Mouse (Mus musculus) frontal cortex, adult 2 months (tissue): ENCODE measurements around the gene Stx1b. TPM values are rescaled to one million over a fixed set of nuclear protein-coding genes. Genes with fewer than 3 reads are reported as not detected.
"Not testable (repeated sequence)": the region's sequence is repeated elsewhere in the genome, so short reads cannot be mapped to it uniquely, and the experiment has no call there.

Experiments
- DNase-seq, 2 experiments: peaks; one replicate each; pipeline ENCODE4 v3.0.0; 2022; ENCODE audit warnings: low spot score in 1 of 2; ENCODE audit errors: extremely low spot score in 1 of 2
- polyA plus RNA-seq: library from polyadenylated mRNA; depleted of rRNA; stranded (reverse); fragments of >200 nt; gene quantifications from 2 replicates; pipeline ENCODE4 v1.2.3, GENCODE M21; 2012; rRNA removed

Stx1b gene
- 374 and 443 TPM in 2 replicates for polyA plus RNA-seq

DNA sequence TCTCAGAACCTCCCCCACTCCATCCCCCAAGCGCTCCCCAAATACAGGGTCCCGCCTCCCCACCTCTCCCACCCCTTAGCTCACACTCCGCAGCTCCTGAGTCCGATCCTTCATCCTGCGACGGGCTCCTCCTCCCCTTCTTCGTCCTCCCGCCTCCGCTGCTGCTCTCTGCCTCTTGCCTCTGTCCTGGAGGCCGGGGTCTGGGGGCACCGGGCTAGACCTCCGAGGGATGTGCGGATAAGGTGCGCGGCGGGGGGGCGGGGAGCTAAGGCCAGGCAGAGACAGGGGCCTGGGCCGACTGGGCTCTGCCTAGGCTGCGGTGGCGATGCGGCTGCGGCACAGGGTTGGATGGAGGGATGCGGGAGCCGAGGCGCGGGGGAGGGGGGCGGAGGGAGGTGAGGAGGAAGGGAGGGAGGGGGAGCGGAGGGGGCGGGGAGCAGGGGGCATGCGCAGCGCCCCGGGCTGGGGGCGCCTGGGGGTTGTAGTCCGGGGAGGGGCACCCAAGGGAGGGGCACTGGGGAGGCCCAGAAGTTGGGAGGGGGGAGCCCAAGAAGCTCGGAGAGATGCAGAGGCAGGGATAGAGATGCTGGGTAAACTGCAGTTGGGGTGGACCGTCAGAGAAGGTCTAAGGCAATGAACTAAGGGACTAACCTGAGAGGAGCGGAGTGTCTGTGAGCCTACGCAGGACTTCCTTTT lies at the start of gene Stx1b, which contains the start of gene Stx4a:
Stx1b (minus strand) TSS at position 374 of the 696 bp plus-strand sequence.
Stx4a (plus strand) TSS at position 119 of the 696 bp plus-strand sequence.
- DNase-seq, result peak in 1 of 2 experiments; percentile 67

DNA sequence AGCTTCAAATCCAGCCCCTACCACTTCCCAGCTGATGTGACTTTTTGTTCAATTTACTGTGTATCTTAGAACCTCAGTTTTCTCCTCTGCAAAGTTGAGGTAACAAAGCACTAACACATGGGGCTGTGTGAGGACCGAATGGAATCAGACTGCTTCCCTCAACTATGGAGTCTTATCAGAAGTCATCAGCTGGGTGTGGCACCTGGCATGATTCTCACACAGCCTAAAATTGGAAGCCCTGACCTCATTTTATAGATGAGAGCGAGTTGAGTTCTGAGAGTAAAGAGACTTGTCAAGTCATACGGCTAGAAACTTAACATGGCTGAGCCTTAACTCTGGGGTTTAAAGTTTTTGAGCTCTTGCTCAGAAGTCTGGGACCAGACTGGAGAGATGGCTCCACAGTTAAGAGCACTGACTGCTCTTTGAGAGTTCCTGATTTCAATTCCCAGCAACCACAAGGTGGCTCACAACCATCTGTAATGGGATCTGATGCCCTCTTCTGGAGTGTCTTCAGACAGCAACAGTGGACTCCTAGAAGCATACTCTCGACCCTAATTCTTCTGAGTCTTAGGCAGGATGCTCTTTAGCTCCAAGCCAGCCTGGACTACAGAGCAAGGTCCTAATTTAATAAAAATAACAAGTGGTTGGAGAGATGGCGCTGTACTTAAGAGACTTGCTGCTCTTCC lies 45.9 kb upstream of the Stx1b start:
- no peak for DNase-seq

DNA sequence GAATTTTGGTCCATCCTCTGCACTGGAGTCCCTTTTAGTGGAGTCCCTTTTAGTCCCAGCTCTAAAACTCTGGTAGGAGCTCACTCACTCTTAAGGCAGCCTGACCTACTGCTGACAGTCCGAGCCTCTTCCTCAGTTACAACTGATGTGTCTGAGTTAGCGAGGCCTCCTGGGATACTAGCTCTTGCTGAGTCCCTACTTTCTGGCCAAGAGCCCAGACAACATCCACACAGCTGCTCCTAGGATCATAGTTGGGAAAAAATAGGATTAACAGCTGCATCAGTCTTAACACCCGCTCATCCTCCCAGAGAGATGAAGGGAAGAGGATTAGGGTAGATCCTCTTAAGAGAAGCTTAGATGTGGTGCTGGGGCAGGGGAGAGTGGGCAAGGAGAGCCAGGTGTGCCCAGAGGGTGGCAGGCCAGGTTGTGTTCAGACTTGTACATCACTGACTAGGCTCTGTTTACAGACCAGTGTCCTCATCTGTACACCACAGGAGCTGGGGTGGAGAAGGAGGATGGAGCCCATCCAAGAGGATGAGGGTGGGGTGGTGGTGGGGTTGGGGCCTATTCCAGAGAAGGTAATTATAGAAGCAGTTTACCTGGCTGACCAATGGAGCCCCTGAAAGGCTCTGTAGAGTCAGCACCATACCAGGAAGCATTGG lies 44.9 kb upstream of the Stx1b start:
- DNase-seq, result peak in 1 of 2 experiments; percentile 58

DNA sequence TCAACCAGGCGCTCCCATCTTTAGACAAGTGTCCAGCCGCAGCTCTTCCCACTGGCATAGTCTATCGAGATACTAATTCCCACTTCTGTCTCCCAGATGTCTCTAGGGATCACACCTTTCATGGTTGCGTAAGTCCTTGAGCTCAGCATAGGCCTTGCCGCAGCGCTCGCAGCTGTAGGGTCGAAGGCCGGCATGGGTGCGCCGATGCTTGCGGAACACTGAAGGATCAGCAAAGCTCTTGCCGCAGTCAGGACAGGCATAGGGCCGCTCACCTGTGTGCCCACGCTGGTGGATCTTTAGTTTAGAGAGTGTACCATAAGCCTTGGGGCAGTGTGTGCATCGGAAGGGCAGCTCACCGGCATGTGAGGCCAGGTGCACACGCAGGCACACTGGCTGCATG lies 43.3 kb upstream of the Stx1b start:
- DNase-seq, result no peak

DNA sequence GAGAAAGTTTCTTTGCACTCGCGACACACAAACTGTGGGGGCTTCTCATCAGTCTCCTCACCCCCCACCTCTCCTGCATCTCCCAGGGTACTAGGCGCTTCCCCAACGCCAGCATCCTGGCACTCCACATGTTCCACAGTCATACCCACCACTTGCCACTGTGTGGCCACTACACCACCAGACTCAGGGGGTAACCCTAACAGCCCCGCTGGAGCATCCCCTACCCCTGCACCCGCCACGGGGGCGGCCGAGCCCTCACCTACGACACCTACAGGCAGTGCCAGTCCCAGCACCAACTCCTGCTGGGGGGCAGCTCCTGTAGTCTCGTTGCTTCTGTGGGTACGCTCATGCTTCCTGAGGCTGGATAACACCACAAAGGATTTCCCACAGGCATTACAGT lies 42.1 kb upstream of the Stx1b start:
- DNase-seq, result no peak

DNA sequence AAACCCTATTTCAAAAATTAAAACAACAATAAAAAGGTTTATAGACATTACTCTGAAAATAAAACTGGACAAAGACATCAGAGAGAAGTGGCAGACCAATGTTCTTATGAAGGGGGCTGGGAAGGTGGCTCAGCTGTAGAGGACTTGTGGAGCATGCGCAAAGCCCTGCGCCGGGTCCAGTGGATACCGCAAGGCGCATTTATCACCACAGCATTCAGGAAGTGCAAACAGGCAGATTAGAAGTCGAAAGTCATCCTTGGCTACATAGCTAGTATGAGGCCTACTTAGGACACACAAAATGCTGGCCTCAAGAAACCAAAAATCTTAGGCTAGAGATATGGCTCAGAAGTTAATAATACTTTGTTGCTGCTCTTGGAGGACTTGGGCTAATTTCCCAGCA lies 33.9 kb upstream of the Stx1b start:
- DNase-seq, result no peak

DNA sequence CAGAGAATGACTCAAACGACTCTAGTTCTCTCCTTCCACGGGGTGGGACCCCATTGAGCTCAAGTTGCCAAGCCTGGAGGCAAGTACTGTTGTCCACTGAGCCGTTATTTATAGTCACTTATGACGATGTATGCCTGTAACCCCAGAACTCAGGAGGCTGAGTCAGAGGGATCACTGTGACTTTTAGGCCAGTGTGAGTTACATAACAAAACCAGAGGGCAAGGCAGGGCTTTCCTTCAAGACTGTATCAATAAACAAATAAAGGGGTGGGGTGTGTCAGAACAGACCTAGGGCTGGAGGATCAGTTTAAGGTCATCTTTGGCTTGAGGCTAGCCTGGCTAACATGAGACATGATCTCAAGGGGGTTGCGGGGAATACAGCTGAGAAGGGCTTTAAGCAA lies 26.6 kb upstream of the Stx1b start:
- DNase-seq, result no peak

DNA sequence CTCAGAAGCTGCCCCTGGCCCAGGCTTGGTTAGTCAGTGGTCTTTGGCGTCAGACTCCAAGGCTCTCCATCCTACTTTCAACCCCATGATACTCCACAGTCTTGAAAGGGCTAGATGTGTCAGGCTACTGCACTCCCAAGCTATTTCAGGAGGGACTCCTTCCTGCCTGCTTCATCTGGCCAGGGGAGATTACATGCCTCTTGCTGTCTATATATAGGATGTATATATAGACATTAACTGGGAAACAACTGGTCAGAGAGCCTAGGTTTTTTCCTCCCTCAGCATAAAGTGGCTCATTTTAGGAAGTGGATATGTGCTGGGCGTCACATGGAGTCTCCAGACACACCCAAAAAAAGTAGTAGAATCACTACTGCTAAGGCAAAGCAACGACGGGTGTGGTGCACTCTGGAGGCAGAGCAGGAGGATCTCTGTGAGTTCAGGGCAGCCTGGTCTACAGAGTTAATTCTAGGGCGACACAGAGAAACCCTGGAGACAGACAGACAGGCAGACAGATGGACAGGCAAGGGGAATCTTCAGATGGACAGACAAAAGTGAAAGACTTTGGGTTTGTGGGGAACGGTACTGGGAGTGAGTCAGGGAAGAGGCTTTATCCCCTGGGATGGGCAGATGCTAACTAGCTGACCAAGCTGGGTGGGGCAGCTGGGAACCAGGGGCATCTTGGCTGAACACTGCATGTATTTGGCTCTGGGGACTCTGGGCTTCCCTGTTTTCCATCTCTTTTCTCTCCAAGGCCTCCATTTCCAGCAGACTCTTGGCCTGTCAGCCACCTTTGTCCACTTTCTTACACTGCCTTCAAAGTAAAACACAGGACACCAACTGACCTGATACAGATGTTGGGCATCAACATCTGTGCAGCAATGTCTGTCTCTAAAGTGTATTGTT lies 25.9 kb upstream of the Stx1b start:
- DNase-seq, result no peak

DNA sequence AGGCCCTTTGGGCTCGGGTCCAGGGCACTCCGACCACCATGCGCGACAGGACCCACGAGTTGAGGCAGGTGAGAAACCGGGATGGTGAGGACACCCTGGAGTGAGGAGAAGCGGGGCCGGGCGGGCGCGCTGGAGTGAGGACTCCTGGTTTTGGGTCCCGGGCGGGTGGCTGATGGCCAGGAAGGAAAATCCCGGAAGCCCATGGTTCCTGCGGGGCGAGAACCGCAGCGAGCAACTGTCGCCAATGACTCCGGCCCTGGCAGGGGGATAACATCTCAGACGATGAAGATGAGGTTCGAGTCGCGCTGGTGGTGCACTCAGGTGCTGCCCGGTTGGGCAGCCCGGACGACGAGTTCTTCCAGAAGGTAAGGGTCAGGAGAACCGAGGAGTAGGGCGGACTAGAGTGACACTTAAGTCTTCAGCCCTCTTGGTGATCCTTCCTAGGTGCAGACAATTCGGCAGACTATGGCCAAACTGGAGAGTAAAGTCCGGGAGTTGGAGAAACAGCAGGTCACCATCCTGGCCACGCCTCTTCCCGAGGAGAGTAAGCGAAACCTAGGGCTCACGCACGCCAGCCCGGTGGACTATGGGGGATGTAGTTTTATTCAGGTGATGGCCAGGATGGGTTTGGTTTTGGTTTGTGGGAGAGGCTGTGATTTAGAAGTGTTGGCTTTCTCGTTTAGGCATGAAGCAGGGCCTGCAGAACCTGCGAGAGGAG lies 17.8 kb upstream of the Stx1b start:
- DNase-seq, result peak; percentile 40 to 83

DNA sequence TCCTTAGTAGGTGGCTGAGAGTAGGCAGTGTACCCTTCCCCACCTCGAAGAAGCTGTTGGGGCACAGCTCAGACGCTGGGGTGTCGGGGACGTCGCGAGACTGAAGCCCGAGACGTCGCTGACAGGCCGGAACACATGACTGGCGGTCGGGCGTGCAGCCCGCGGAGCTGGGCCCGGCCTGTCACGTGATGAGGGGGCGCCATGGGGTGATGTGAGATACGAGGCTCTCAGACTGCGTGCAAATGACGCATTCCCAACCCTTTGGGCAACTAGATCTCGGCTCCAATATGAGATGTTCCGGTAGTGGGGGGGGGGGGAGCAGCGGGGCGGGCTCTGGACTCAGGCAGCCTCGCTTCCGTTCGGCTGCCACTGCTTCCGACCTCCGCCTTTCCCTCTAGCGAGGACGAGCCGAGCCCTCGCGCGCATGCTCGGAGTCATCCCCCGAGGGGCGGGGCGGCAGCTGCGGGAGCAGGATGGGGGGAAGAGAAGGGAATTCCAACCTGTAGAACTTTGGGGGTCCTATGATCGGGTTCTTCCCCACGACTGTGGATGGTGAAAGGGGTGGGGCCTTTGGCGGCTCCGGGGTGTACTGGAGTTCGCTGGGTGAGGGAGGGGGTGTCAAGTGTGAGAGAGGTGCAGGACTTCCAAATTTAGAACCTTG lies 17.1 kb upstream of the Stx1b start:
- DNase-seq, result peak; percentile 96 to 98

DNA sequence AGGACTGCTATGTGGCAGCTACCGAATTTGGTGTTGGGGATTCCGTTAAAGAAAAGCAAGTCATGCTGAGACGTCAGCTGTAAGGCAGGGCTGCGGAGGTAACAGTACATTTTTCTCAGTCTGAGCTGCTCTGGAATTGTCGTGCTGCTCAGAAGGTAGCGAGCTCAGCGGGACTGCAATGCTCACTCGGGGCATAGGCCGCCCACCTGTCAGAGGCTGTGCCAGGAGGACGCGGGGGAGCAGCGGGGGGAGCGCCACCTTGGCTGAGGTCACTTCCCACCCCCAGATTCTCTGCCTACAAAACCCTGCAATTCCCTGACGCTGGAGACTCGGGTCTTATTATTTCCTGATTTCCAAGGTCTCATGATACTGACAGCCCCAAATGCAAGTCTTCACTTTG lies 16.5 kb upstream of the Stx1b start:
- DNase-seq, result peak; percentile 78 to 85

DNA sequence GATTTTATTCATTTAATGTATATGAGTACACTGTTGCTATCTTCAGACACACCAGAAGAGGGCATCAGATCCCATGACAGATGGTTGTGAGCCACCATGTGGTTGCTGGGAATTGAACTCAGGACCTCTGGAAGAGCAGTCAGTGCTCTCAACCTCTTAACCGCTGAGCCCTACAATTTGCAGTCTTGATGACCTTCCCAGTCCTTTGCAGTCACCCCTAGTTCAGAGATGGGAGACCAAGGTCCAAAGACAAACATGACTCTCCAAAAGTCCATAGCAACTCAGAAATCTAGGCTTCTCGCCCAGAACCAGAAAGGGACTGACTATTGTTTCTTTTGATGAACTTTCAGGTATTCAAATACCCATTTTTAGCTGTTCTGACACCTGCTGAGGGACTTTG lies 15.7 kb upstream of the Stx1b start:
- not testable (repeated sequence) for DNase-seq

DNA sequence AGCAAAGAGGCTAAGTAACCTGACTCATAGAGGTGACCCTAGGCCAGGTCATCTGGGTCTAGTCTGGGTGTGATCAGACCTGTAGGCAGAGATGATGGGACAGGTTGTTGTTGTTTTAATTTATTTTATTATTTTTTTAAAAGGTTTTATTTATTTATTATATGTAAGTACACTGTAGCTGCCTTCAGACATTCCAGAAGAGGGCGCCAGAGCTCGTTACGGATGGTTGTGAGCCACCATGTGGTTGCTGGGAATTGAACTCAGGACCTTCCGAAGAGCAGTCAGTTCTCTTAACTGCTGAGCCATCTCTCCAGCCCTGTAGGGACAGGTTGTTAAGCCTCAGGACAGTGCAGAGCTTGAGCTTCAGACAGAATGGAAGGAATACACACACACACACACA lies 13.5 kb upstream of the Stx1b start:
- DNase-seq, result not testable (repeated sequence)

DNA sequence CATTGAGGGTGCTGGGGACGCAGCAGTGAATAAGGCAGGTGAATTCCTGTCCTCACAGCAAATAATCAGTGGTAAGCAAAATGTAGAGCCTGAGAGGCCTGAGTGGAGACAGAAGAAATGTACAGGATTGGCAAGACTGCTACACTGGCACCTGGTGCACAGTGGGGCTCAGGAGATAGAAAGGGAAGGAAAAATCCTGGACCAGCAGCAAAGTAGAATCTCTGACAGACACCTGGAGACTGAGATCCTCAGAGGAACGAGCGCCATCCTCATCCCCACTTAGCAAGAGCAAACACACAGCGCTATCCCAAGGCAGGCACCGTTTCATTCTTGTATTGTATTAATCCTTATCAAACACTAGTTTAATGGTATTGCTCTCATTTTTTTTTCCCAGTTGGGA lies 13.1 kb upstream of the Stx1b start:
- no peak for DNase-seq

DNA sequence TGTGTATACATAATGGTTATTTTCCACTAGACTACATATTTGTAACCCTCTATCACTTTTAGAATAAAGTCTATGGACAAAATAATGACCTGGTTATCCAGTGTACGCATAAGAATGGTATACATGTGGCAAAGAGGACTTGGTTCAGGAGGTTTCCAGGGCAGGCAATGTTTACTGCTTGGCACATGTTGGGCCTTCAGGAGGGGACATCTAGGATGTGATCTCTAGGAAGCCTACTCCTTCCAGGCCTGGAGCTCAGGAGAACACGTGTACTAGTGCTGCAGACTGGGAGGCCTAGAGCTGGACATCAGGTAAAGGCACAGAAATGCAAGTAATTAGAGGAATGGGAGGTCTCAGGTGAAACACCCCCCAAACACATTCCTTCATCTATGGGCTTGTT lies 11.2 kb upstream of the Stx1b start:
- DNase-seq, result no peak

DNA sequence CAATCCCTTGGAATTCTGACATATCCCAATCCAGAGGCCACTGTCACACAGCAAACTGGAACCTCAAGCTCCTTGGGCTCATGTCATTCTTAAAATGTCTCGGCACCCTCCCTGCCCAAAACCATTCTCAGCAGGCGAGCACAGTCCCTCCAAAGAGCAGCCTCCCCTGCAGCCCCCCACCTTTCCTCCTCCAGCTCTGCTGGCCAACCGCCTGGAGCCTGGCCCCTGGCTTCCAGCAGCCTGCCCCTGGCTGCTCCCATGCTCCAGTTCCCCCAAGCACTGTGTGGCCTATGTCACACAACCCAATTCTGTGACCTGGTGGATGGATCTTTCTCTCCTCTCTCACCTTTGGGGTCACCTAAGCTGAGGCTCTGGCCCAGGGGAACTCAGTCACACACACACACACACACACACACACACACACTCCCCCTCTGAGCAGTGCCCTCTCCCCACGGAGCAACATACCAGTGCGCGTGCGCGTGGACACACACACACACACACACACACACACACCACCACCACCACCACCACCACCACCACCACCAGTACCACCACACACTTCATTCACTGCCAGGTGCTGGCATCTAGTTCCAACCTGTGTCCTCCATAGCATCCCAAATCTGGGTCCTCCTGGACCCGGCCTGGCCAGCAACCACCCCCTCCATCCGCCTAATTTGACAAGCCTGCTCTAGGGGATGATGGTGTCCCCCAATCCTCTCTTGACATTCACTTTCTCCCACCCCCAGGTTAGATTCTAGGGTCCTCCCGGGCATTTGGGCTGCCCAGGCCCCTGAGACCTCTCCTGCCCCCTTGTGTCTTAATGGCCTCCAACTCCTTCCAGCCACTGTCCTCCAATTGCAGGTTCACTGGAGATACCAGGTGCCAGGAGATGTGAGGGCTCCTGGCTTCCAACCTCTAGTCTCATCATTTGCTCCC lies 845 bp downstream of the Stx1b start:
- DNase-seq, result peak in 1 of 2 experiments; percentile 60

DNA sequence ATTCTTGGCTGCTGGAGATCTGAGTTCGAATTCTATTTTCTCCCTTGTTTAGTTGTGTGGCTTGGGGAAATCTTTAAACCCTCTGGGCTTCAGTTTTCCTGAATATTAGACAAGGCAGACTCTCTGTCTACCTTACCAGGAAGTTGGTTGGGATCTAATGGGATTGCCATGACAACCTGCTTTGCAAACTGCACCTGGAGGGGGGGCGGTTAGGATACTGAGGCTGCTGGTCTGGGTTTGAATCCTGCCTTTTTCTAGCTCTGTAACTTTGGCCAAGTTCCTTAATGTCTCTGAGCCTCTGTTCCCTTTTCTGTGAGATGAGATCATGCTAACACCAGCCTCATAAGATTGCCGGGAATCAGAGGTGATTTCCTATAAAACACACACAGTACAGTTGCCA lies 1.9 kb downstream of the Stx1b start:
- no peak for DNase-seq

DNA sequence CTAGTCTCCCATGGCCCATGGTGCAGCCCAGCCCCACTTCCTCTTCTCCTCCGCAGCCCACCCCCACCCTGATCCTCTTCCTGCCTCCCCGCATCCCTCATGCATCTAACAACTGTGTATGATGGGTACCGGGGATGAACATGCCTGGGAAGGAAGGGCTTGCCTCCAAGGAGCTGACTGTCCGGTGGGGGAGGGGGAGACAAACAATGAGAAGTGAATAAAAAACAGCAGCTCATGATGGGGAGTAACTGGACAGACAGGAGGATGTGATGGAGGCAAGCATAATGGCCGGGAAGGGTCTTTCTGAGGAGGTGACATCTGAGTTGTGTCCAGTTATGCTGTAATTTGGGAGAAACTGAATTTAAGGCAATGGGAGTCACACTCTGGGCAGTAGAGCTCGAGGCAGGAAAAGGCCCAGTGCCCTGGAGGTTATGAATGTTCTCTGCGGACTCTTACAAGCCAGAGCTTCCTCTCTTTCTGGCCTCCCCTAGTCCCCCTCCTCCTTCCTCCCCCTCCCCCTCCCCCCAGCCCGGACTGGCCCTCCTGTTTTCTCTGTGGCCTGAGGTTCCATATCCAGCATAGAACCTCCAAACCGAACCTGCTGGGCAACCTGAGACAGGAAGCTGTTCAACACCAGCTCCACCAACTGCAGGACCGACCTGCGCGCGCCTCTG lies 3.4 kb downstream of the Stx1b start:
- no peak for DNase-seq
